In genomic region chr4:132074077-132074932, GRCm38 (mm10) we compare ENCODE assay signal across 8 mouse cellular contexts. TPM values are rescaled to one million over a fixed set of nuclear protein-coding genes. Genes with fewer than 3 reads are reported as not detected.
A peak's percentile ranks its signal among the peaks of the same experiment; 100 is the strongest.
DNase-seq lines count a peak whose midpoint lies in the region; ATAC-seq and TF ChIP-seq lines count a peak whose summit lies in the region.

TSS of gene Gm10300 (plus strand) at chr4:132074697.

- peak within 1 kb of the TSS; percentile 72 for H3K9ac ChIP-seq in lung, embryonic 14.5 days
- peak within 1 kb of the TSS; percentile 60 for H3K9ac ChIP-seq in neural tube, embryonic 15.5 days (replicated peaks)

- H3K36me3 ChIP-seq in testis, adult 2 months (ENCODE audit: control insufficient read depth, insufficient read depth, low read length): no peaks in the 10 kb centered on the region
- H3K36me3 ChIP-seq in lung, embryonic 14.5 days (ENCODE audit: insufficient read depth): no peaks in the 10 kb centered on the region
- H3K36me3 ChIP-seq in neural tube, embryonic 15.5 days: no peaks in the 10 kb centered on the region

- TF ChIP-seq POLR2A in testis, adult 2 months (IDR thresholded peaks at IDR 0.05; ENCODE audit: control insufficient read depth, low read depth, low read length): no peak

- peak within 1 kb of the TSS; percentile 84 for H3K4me3 ChIP-seq in testis, adult 2 months (ENCODE audit: control insufficient read depth, low read depth, low read length)
- peak within 1 kb of the TSS; percentile 76 for H3K4me3 ChIP-seq in lung, embryonic 14.5 days (ENCODE audit: low read depth, low read length)
- peak within 1 kb of the TSS; percentile 60 for H3K4me3 ChIP-seq in neural tube, embryonic 15.5 days (replicated peaks)

- peaks cover 3% of the 10 kb centered on the region; the same call in 1 of the 2 replicates for H3K27me3 ChIP-seq in testis, adult 2 months (ENCODE audit: control insufficient read depth, insufficient read depth, low read length)
- H3K27me3 ChIP-seq in lung, embryonic 14.5 days (ENCODE audit: insufficient read depth, low read length): no peaks in the 10 kb centered on the region
- H3K27me3 ChIP-seq in neural tube, embryonic 15.5 days (replicated peaks): 0 out of 2 replicates have a peak, but pooled peaks cover 3% of the 10 kb centered on the region

- WGBS in lung, embryonic 14.5 days: under 1% methylated on average over 42 of the region's 42 CpGs
- WGBS in neural tube, embryonic 15.5 days: under 1% methylated on average over 41 of the region's 42 CpGs

- peak within 1 kb of the TSS; percentile 99 for H3K4me2 ChIP-seq in lung, embryonic 14.5 days
- peak within 1 kb of the TSS; percentile 99 for H3K4me2 ChIP-seq in neural tube, embryonic 15.5 days

- no peak for DNase-seq in testis, postnatal 14 days (ENCODE audit: low spot score)
- DNase-seq in embryo, embryonic 11 days: peak; percentile 64
- DNase-seq in heart, adult 8-10 months (ENCODE audit: low spot score): peak; percentile 60
- DNase-seq in kidney, adult 18-20 months: peak; percentile 73
- DNase-seq in lung, embryonic 14.5 days: peak; percentile 62
- DNase-seq in adipocyte (ENCODE audit: low spot score): no peak

- peak; percentile 36 for ATAC-seq in lung, embryonic 14.5 days (ENCODE audit: insufficient read depth)
- ATAC-seq in neural tube, embryonic 15.5 days (ENCODE audit: low FRiP score): peak; percentile 56

- no peak for TF ChIP-seq CTCF in testis, adult 2 months (IDR thresholded peaks at IDR 0.05; ENCODE audit: control insufficient read depth, insufficient read depth, insufficient replicate concordance, low read depth, low read length)
- TF ChIP-seq CTCF in lung, embryonic 14.5 days (IDR thresholded peaks at IDR 0.05; ENCODE audit: low read depth): no peak

- peaks cover 19% of the 10 kb centered on the region for H3K4me1 ChIP-seq in testis, adult 2 months (ENCODE audit: control insufficient read depth, insufficient read depth, low read length)
- H3K4me1 ChIP-seq in lung, embryonic 14.5 days (ENCODE audit: insufficient read depth): peaks cover 4% of the 10 kb centered on the region; the same call in 1 of the 2 replicates
- peaks cover 22% of the 10 kb centered on the region for H3K4me1 ChIP-seq in neural tube, embryonic 15.5 days

- H3K27ac ChIP-seq in testis, adult 2 months (ENCODE audit: control insufficient read depth, insufficient read depth, low read depth, low read length): no peak within 1 kb of the TSS
- peak within 1 kb of the TSS; percentile 72 for H3K27ac ChIP-seq in lung, embryonic 14.5 days (ENCODE audit: low read depth)
- H3K27ac ChIP-seq in neural tube, embryonic 15.5 days (replicated peaks): no peak within 1 kb of the TSS

- H3K9me3 ChIP-seq in lung, embryonic 14.5 days (ENCODE audit: low read depth, low read length): no peaks in the 10 kb centered on the region
- no peaks in the 10 kb centered on the region for H3K9me3 ChIP-seq in neural tube, embryonic 15.5 days (replicated peaks)

RNA-seq across cellular contexts. Expression of gene Gm10300, which starts in this region (rescaled TPM):
- polyA plus RNA-seq in testis, adult 2 months (2012; rRNA removed): not detected in 2 replicates
- total RNA-seq in heart, adult 8-10 months (2022): under 1 TPM in 3 of 4 experiments, not detected in 1; 0.12 to 0.29 (median 0.13) TPM
- 0.08 and 0.11 TPM in 2 replicates for polyA plus RNA-seq in lung, embryonic 14.5 days (2014; fragmentation: Nextera tagmentation; extraction: Ambion mirVana)
- polyA plus RNA-seq in neural tube, embryonic 15.5 days (2015; fragmentation: Nextera tagmentation; extraction: Ambion mirVana): not detected in 2 replicates

Comparison
In these comparisons a context has a peak if more than half of its experiments do, and no peak if none do; other contexts are left out.
1. Peak in DNase-seq in heart, adult 8-10 months; RNA of the gene not detected or under 1 TPM.
2. Peak in DNase-seq, ATAC-seq, H3K4me3 ChIP-seq, H3K27ac ChIP-seq, H3K9ac ChIP-seq and H3K4me2 ChIP-seq in lung, embryonic 14.5 days; RNA of the gene not detected or under 1 TPM.
3. Peak in ATAC-seq, H3K4me3 ChIP-seq, H3K9ac ChIP-seq and H3K4me2 ChIP-seq in neural tube, embryonic 15.5 days; RNA of the gene not detected or under 1 TPM.
4. DNase-seq: peak in embryo, embryonic 11 days (single experiment) and kidney, adult 18-20 months (single experiment); none in testis, postnatal 14 days (single experiment) and adipocyte (single experiment).
5. Peak in every context shown above with its lines, with median percentiles within 50 percentile points of each other: H3K4me3 ChIP-seq.